Mouse (Mus musculus) liver (tissue): Measurements from ENCODE around the gene Olfr1390.
"Not testable (repeated sequence)": the region's sequence is repeated elsewhere in the genome, so short reads cannot be mapped to it uniquely, and the experiment has no call there.

Experiments used
- DNase-seq: peaks from one replicate; pipeline ENCODE4 v3.0.0-alpha.2; 2020; ENCODE audit warnings: mixed read lengths

Olfr1390 gene

DNA sequence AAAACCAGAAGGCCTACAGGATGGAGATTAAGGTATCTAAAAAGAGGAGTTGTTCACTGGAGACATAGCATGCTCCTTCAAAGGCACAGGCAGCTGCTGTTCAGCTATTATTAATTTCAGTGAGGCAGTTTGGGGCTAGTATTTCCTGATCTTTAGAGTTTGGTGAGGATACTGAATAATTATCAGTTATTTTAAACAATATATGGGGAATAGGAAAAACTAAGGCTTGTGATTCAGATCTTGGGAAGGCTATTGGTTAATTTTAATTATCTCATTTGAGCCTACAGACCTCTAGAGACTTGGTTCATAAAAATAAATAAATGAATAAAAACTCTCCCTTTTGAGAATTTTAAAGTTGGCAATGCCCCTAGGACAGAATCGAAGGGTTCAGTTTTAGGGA, at the start of gene Olfr1390:
Olfr1390 (plus strand) TSS at position 301 of the 400 bp plus-strand sequence.
- DNase-seq = no peak

- no peak for DNase-seq
Observed at GRCm38 (mm10) chr11:49287251-49287650, 47.7 kb upstream of the Olfr1390 start.

- no peak for DNase-seq
Observed at GRCm38 (mm10) chr11:49292777-49293176, 42.2 kb upstream of the Olfr1390 start.

DNA sequence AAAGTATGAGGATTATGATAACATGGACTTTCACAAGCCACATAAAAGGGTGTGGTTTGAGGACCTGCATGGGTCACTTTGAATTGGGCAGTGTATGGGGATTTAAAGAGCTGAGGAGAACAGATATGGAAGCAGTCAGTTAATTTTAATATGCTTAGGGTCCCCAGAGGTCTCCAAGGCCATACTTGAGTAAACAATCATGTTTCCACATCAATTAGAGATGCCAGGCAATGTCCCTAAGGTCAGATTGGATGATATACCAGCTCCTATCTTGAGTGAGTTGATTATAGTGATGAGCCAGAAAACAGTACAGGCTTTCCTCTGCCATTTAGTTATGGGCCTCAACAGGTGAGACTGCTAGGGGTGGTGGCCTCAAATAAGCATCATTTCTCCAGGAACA, 30.5 kb upstream of the Olfr1390 start, which contains the start of gene Olfr10:
Olfr10 (plus strand) TSS at position 301 of the 400 bp plus-strand sequence.
- no peak for DNase-seq

GRCm38 (mm10) chr11:49308547-49308946, 26.4 kb upstream of the Olfr1390 start:
- DNase-seq = not testable (repeated sequence)

DNA sequence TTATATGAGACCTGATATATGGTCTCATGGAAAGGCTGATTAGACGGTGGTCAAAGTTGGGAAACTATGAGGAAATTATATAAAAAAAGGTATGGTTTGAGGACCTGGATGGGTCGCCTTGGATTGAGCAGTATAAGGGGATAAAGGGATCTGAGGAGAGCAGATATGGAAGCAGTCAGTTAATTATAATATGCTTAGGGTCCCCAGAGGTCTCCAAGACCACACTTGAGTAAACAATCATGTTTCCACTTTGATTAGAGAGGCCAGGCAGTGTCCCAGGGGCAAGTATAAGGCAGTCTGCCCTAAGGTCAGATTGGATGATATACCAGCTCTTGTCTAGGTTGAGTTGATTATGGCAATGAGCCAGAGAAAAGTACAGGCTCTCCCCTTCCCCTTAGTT, 12.5 kb upstream of the Olfr1390 start, which contains the start of gene Olfr1391:
Olfr1391 (plus strand) TSS at position 301 of the 400 bp plus-strand sequence.
- DNase-seq = no peak

DNA sequence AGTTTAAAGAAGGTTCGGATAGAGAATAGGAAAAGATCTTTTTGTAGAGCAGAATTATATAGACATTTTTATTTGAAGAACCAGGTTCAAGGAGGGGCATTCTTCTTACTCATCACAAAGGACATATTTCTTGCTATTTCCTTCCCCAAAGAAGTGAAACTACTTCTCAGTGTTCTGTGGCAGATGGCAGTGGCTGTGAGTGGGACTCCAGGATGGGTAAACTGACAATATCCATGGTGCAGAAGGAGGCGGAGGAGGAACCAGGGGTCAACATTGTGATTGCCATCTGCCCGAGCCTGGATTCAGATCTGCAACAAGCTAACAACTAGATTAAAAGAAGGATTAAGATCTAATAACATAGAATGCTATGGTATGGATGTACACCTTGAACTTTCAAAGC, 8.3 kb upstream of the Olfr1390 start:
- DNase-seq = no peak

- DNase-seq = no peak
Observed at GRCm38 (mm10) chr11:49329686-49330085, 5.3 kb upstream of the Olfr1390 start.

GRCm38 (mm10) chr11:49337150-49337832, 2.3 kb downstream of the Olfr1390 start:
- DNase-seq = no peak

GRCm38 (mm10) chr11:49383133-49383532, 48.1 kb downstream of the Olfr1390 start:
- DNase-seq = no peak

DNA sequence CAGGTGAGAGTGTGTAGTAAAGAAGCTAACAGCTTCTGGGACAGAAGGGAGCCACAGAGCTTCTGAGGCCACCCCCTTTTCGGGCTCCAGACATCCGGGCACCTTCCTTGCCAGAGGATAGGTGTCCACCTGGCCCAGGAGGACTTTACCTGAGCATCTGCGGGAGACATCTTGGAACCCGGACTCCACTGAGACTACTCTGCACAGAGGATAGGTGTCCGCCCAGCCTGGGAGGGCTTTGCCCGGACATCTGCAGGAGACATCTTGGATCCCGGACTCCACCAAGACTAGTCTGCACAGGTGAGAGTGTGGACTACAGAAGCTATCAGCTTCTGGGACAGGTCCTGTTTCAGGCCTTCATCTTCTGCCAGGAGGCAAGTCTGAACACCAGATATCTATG, 51.1 kb downstream of the Olfr1390 start:
- not testable (repeated sequence) for DNase-seq
